Mouse (Mus musculus): ENCODE data around the gene Ramp1.

GRCm38 (mm10) chr1:91220322-91220672 lies 40.7 kb downstream of the Ramp1 start:
- TF ChIP-seq CTCF (IDR thresholded peaks at IDR 0.05; ENCODE audit: extremely low read depth, insufficient read depth, insufficient read length, insufficient replicate concordance), result no peak
- TF ChIP-seq POLR2A (IDR thresholded peaks at IDR 0.05; ENCODE audit: low read depth, low read length), result no peak
